In genomic region chr8:120300601-120301141, GRCm38 (mm10) we compare ENCODE assay signal across 8 mouse cellular contexts.
DNase-seq lines count a peak whose midpoint lies in the region; ATAC-seq and TF ChIP-seq lines count a peak whose summit lies in the region.

No protein-coding gene starts in this region.

- H3K9ac ChIP-seq in hindbrain, postnatal 0 days (replicated peaks; ENCODE audit: low read length) = no peak overlapping the region

- H3K36me3 ChIP-seq in hindbrain, postnatal 0 days (ENCODE audit: insufficient read depth, low read length) = no peaks in the 10 kb centered on the region
- H3K36me3 ChIP-seq in midbrain, embryonic 10.5 days = no peaks in the 10 kb centered on the region

- peak overlapping the region; percentile 78 for H3K27ac ChIP-seq in gastrocnemius, adult 2 months
- peak overlapping the region; percentile 54 for H3K27ac ChIP-seq in hindbrain, postnatal 0 days
- peak overlapping the region; percentile 78 for H3K27ac ChIP-seq in midbrain, embryonic 10.5 days (replicated peaks)

- 4% methylated on average over 13 of the region's 13 CpGs for WGBS in hindbrain, postnatal 0 days
- WGBS in midbrain, embryonic 10.5 days = 3% methylated on average over 13 of the region's 13 CpGs

- H3K27me3 ChIP-seq in hindbrain, postnatal 0 days (ENCODE audit: insufficient read depth, low read length) = no peaks in the 10 kb centered on the region
- peaks cover 55% of the 10 kb centered on the region for H3K27me3 ChIP-seq in midbrain, embryonic 10.5 days (ENCODE audit: low read depth, poor library complexity, severe bottlenecking)

- DNase-seq in cerebellum, postnatal 36 days = peak; percentile 85
- peak; percentile 85 for DNase-seq in gastrocnemius, adult 2 months
- peak; percentile 81 for DNase-seq in hindbrain, postnatal 0 days (ENCODE audit: low spot score)
- peak; percentile 88 for DNase-seq in left cerebral cortex, postnatal 4 days
- peak; percentile 79 for DNase-seq in midbrain, embryonic 10.5 days (ENCODE audit: low spot score)
- peak; percentile 80 for DNase-seq in right cerebral cortex, postnatal 4 days
- DNase-seq in yolk sac, embryonic 10.5 days (ENCODE audit: low spot score) = no peak

- peaks cover 28% of the 10 kb centered on the region for H3K4me1 ChIP-seq in hindbrain, postnatal 0 days (ENCODE audit: insufficient read depth, low read length)
- peaks cover 88% of the 10 kb centered on the region for H3K4me1 ChIP-seq in midbrain, embryonic 10.5 days

- ATAC-seq in activated CD4-positive, CD25-positive, alpha-beta regulatory T cell, adult 4 months = peak; percentile 19
- ATAC-seq in hindbrain, postnatal 0 days = peak; percentile 71

- peak; percentile 97; the same call in 1 of the 2 replicates for TF ChIP-seq CTCF in gastrocnemius, adult 2 months (IDR thresholded peaks at IDR 0.05)
- TF ChIP-seq CTCF in hindbrain, postnatal 0 days (IDR thresholded peaks at IDR 0.05; ENCODE audit: low read depth) = peak; percentile 97

- intact Hi-C loops in gastrocnemius, adult 2 months (cut with DNase I) = loop anchor here (5.0 kb wide), 1 partner anchor 297 kb away; no protein-coding TSS in a partner anchor
- intact Hi-C loops in left cerebral cortex, postnatal 4 days (cut with DNase I) = loop anchor here (5.0 kb wide), 1 partner anchor 237 kb away; no protein-coding TSS in a partner anchor

- H3K9me3 ChIP-seq in hindbrain, postnatal 0 days (ENCODE audit: low read length) = no peaks in the 10 kb centered on the region
- H3K9me3 ChIP-seq in midbrain, embryonic 10.5 days (replicated peaks) = no peaks in the 10 kb centered on the region

- peak overlapping the region; percentile 33; the same call in 1 of the 2 replicates for H3K4me3 ChIP-seq in gastrocnemius, adult 2 months
- H3K4me3 ChIP-seq in hindbrain, postnatal 0 days (ENCODE audit: low read length) = no peak overlapping the region
- H3K4me3 ChIP-seq in midbrain, embryonic 10.5 days = peak overlapping the region; percentile 21

- 0 out of 2 replicates have a peak overlapping the region, but pooled peaks have one; percentile 12 for H3K4me2 ChIP-seq in hindbrain, postnatal 0 days (ENCODE audit: low read depth, low read length)
